Mouse (Mus musculus): ENCODE measurements around the gene Rai1.

GRCm38 (mm10) chr11:60160454-60161114 is 55.8 kb downstream of the Rai1 start:
- TF ChIP-seq CTCF (IDR thresholded peaks at IDR 0.05; ENCODE audit: control insufficient read depth, insufficient read depth, insufficient replicate concordance, low read depth, low read length), result no peak
- TF ChIP-seq POLR2A (IDR thresholded peaks at IDR 0.05; ENCODE audit: control insufficient read depth, low read depth, low read length), result no peak
